Mouse (Mus musculus) adrenal gland, postnatal 14 days (tissue): ENCODE results near the gene Phf1. TPM values are rescaled to one million over a fixed set of nuclear protein-coding genes. Genes with fewer than 3 reads are reported as not detected.
"Not testable (repeated sequence)": the region's sequence is repeated elsewhere in the genome, so short reads cannot be mapped to it uniquely, and the experiment has no call there.

Experiments used
- DNase-seq: peaks from one replicate; pipeline ENCODE4 v3.0.0; 2021; ENCODE audit warnings: mixed read lengths
- long read RNA-seq, 2 experiments: library from polyadenylated mRNA; stranded (forward); transcript quantifications; one replicate each; pipeline ENCODE4 v2.0.0; 2021
- total RNA-seq: library from RNA; stranded (reverse); gene quantifications from 2 replicates; pipeline ENCODE4 v1.2.3, GENCODE M21; 2021

Phf1 gene
- 19.9 and 25.3 TPM in 2 replicates for total RNA-seq
- long read RNA-seq, experiment 1, transcript Phf1-201 (15 exons, 2,522 nt): major isoform, 5 of 15 reads
- long read RNA-seq, experiment 1, partial matches to known transcripts: 2 of 15 reads
- long read RNA-seq, experiment 1, other reads (novel, unspliced or antisense): 7 of 15 reads
- long read RNA-seq, experiment 2, partial matches to known transcripts: 2 of 9 reads
- long read RNA-seq, experiment 2, other reads (novel, unspliced or antisense): 6 of 9 reads

- peak; percentile 99 for DNase-seq
These were observed at the start of gene Phf1 for GRCm38 (mm10) chr17:26932839-26933398. Gene Phf1 (plus strand): TSS chr17:26933052.

GRCm38 (mm10) chr17:26883585-26883984 lies 49.3 kb upstream of the Phf1 start:
- no peak for DNase-seq

GRCm38 (mm10) chr17:26884995-26885926 lies 47.6 kb upstream of the Phf1 start:
- DNase-seq: peak; percentile 93

- DNase-seq: peak; percentile 93
These were observed 46.7 kb upstream of the Phf1 start for GRCm38 (mm10) chr17:26886047-26886749.

GRCm38 (mm10) chr17:26887926-26888325 lies 44.9 kb upstream of the Phf1 start:
- DNase-seq: peak; percentile 59

GRCm38 (mm10) chr17:26892635-26893375 lies 40.0 kb upstream of the Phf1 start:
- no peak for DNase-seq

GRCm38 (mm10) chr17:26893492-26893891 lies 39.4 kb upstream of the Phf1 start:
- no peak for DNase-seq

GRCm38 (mm10) chr17:26894342-26894741 lies 38.5 kb upstream of the Phf1 start:
- DNase-seq: no peak

- DNase-seq: peak; percentile 88
These were observed 37.3 kb upstream of the Phf1 start for GRCm38 (mm10) chr17:26895578-26895977.

- no peak for DNase-seq
These were observed 31.9 kb upstream of the Phf1 start for GRCm38 (mm10) chr17:26900916-26901315.

GRCm38 (mm10) chr17:26904320-26904719 lies 28.5 kb upstream of the Phf1 start:
- no peak for DNase-seq

- not testable (repeated sequence) for DNase-seq
These were observed 25.3 kb upstream of the Phf1 start for GRCm38 (mm10) chr17:26907506-26907905.

- DNase-seq: no peak
These were observed 17.6 kb upstream of the Phf1 start for GRCm38 (mm10) chr17:26915248-26915647.

- peak; percentile 99 for DNase-seq
These were observed 16.0 kb upstream of the Phf1 start, which contains the start of gene Kifc5b for GRCm38 (mm10) chr17:26916711-26917482. Gene Kifc5b (plus strand): TSS chr17:26917091.

GRCm38 (mm10) chr17:26917560-26917959 lies 15.3 kb upstream of the Phf1 start:
- DNase-seq: not testable (repeated sequence)

- no peak for DNase-seq
These were observed 14.5 kb upstream of the Phf1 start for GRCm38 (mm10) chr17:26918343-26918742.

GRCm38 (mm10) chr17:26919516-26919915 lies 13.3 kb upstream of the Phf1 start:
- not testable (repeated sequence) for DNase-seq

- not testable (repeated sequence) for DNase-seq
These were observed 10.5 kb upstream of the Phf1 start for GRCm38 (mm10) chr17:26922368-26922767.

- DNase-seq: not testable (repeated sequence)
These were observed 7.4 kb upstream of the Phf1 start for GRCm38 (mm10) chr17:26925414-26925813.

GRCm38 (mm10) chr17:26931795-26932194 lies 1.1 kb upstream of the Phf1 start:
- peak; percentile 75 for DNase-seq

- DNase-seq: no peak
These were observed 567 bp downstream of the Phf1 start for GRCm38 (mm10) chr17:26933419-26933818.
